Mouse (Mus musculus) embryonic facial prominence, embryonic 14.5 days (tissue): ENCODE data around the gene Map3k20. TPM values are rescaled to one million over a fixed set of nuclear protein-coding genes. Genes with fewer than 3 reads are reported as not detected.

Experiments used
- ATAC-seq: fragments of 200-750 bp; cut with Nextera tagmentation; 2 replicates; pipeline ENCODE4 v1.8.0; 2017; ENCODE audit warnings: low read depth, moderate number of reproducible peaks, moderate TSS enrichment
- DNase-seq: peaks from one replicate; pipeline ENCODE4 v3.0.0-alpha.2; 2015; ENCODE audit warnings: low spot score
- H3K27ac ChIP-seq: fragments of 300-500 bp; sonication (generic); replicated peaks from 2 replicates; pipeline ENCODE4 v1.5.1; 2014; ENCODE audit warnings: low read depth, mild to moderate bottlenecking, low read length, moderate library complexity
- H3K27me3 ChIP-seq: fragments of 300-500 bp; sonication (generic); replicated peaks from 2 replicates; pipeline ENCODE4 v1.6.1; 2014; ENCODE audit warnings: low read length; ENCODE audit not compliant: control insufficient read depth, insufficient read depth
- H3K36me3 ChIP-seq: fragments of 300-500 bp; sonication (generic); 2 replicates; pipeline ENCODE4 v1.6.1; 2014; ENCODE audit warnings: low read length, mixed read lengths; ENCODE audit not compliant: control insufficient read depth, insufficient read depth
- H3K4me1 ChIP-seq: fragments of 300-500 bp; sonication (generic); 2 replicates; pipeline ENCODE4 v1.6.1; 2014; ENCODE audit warnings: antibody characterized with exemption, low read length; ENCODE audit not compliant: control insufficient read depth, insufficient read depth
- H3K4me2 ChIP-seq: fragments of 300-500 bp; sonication (generic); 2 replicates; pipeline ENCODE4 v1.6.1; 2014; ENCODE audit warnings: low read depth, mild to moderate bottlenecking, low read length, moderate library complexity, mixed read lengths
- H3K4me3 ChIP-seq: fragments of 300-500 bp; sonication (generic); 2 replicates; pipeline ENCODE4 v1.5.1; 2014; ENCODE audit warnings: low read depth, mild to moderate bottlenecking, low read length
- H3K9ac ChIP-seq: fragments of 300-500 bp; sonication (generic); 2 replicates; pipeline ENCODE4 v1.6.1; 2014; ENCODE audit warnings: low read depth, mild to moderate bottlenecking, low read length, moderate library complexity, mixed read lengths
- H3K9me3 ChIP-seq: fragments of 300-500 bp; sonication (generic); 2 replicates; pipeline ENCODE4 v1.6.1; 2016; ENCODE audit warnings: low read length; ENCODE audit not compliant: control insufficient read depth
- WGBS: fragments of 180-500 bp; shearing (Covaris S2); extraction: QIAGEN DNeasy Blood & Tissue Kit; methylation state at CpG from one replicate; pipeline ENCODE4 v1.1.7; 2014; 5-methylcytosine and 5-hydroxymethylcytosine counted together
- polyA plus RNA-seq: library from polyadenylated mRNA; unstranded; fragments of >200 nt; fragmentation: Nextera tagmentation; extraction: Ambion mirVana; gene quantifications from 2 replicates; pipeline ENCODE4 v1.2.1, GENCODE M21; 2014

The Map3k20 gene
- polyA plus RNA-seq, 1 experiment from 2014 or later: 22.3 TPM

GRCm38 (mm10) chr2:72366503-72366902, 81.1 kb downstream of the Map3k20 start:
- H3K9ac ChIP-seq: no peak overlapping the region
- H3K4me3 ChIP-seq: no peak overlapping the region
- no peaks in the 10 kb centered on the region for H3K9me3 ChIP-seq
- no peak overlapping the region for H3K4me2 ChIP-seq
- ATAC-seq (no peak), DNase-seq (no peak)
- 0 out of 2 replicates have a peak, but pooled peaks cover 6% of the 10 kb centered on the region for H3K4me1 ChIP-seq
- H3K27me3 ChIP-seq: no peaks in the 10 kb centered on the region
- 69% methylated on average over 5 of the region's 5 CpGs for WGBS
- no peak overlapping the region for H3K27ac ChIP-seq
- peaks cover 4% of the 10 kb centered on the region; the same call in 1 of the 2 replicates for H3K36me3 ChIP-seq

GRCm38 (mm10) chr2:72367850-72368249, 82.4 kb downstream of the Map3k20 start:
- Histone ChIP-seq H3K27me3 (no peaks in the 10 kb centered on the region), H3K4me1 (0 out of 2 replicates have a peak, but pooled peaks cover 6% of the 10 kb centered on the region)
- no peak for ATAC-seq

GRCm38 (mm10) chr2:72369140-72369600, 83.7 kb downstream of the Map3k20 start:
- no peak overlapping the region; the same call in 1 of the 2 replicates for H3K27ac ChIP-seq
- H3K9me3 ChIP-seq: no peaks in the 10 kb centered on the region
- H3K4me2 ChIP-seq: no peak overlapping the region
- H3K9ac ChIP-seq: no peak overlapping the region
- ATAC-seq (no peak), DNase-seq (peak; percentile 32)
- no peaks in the 10 kb centered on the region for H3K27me3 ChIP-seq
- no peak overlapping the region for H3K4me3 ChIP-seq
- 0 out of 2 replicates have a peak, but pooled peaks cover 6% of the 10 kb centered on the region for H3K4me1 ChIP-seq
- peaks cover 4% of the 10 kb centered on the region; the same call in 1 of the 2 replicates for H3K36me3 ChIP-seq
- WGBS: 65% methylated on average over 6 of the region's 6 CpGs

More at GRCm38 (mm10) chr2:72367850-72368249, 82.4 kb downstream of the Map3k20 start:
- Histone ChIP-seq H3K27ac (no peak overlapping the region), H3K36me3 (peaks cover 4% of the 10 kb centered on the region; the same call in 1 of the 2 replicates), H3K9ac (no peak overlapping the region), H3K4me3 (no peak overlapping the region), H3K9me3 (no peaks in the 10 kb centered on the region), H3K4me2 (no peak overlapping the region)
- 97% methylated on average over 5 of the region's 5 CpGs for WGBS
- no peak for DNase-seq

GRCm38 (mm10) chr2:72372136-72372535, 86.7 kb downstream of the Map3k20 start:
- no peak for ATAC-seq
- Histone ChIP-seq H3K9me3 (no peaks in the 10 kb centered on the region), H3K4me3 (no peak overlapping the region), H3K9ac (no peak overlapping the region), H3K27me3 (no peaks in the 10 kb centered on the region), H3K27ac (no peak overlapping the region), H3K4me1 (0 out of 2 replicates have a peak, but pooled peaks cover 6% of the 10 kb centered on the region), H3K36me3 (peaks cover 11% of the 10 kb centered on the region; the same call in 1 of the 2 replicates), H3K4me2 (no peak overlapping the region)
- 80% methylated on average over 13 of the region's 13 CpGs for WGBS
- DNase-seq: peak; percentile 25

- DNase-seq (no peak), ATAC-seq (no peak)
- no peak overlapping the region for H3K4me2 ChIP-seq
- H3K4me1 ChIP-seq: 0 out of 2 replicates have a peak, but pooled peaks cover 3% of the 10 kb centered on the region
- no peak overlapping the region for H3K27ac ChIP-seq
- H3K9ac ChIP-seq: no peak overlapping the region
- WGBS: 68% methylated on average over 3 of the region's 3 CpGs
- no peak overlapping the region for H3K4me3 ChIP-seq
- peaks cover 15% of the 10 kb centered on the region; the same call in 1 of the 2 replicates for H3K36me3 ChIP-seq
- no peaks in the 10 kb centered on the region for H3K9me3 ChIP-seq
- H3K27me3 ChIP-seq: no peaks in the 10 kb centered on the region
Measured at GRCm38 (mm10) chr2:72374076-72374475, 88.6 kb downstream of the Map3k20 start.

GRCm38 (mm10) chr2:72375877-72376276, 90.4 kb downstream of the Map3k20 start:
- ATAC-seq (no peak), DNase-seq (no peak)
- H3K4me1 ChIP-seq: no peaks in the 10 kb centered on the region
- no peak overlapping the region for H3K4me2 ChIP-seq
- no peaks in the 10 kb centered on the region for H3K27me3 ChIP-seq
- H3K27ac ChIP-seq: no peak overlapping the region; the same call in 1 of the 2 replicates
- H3K4me3 ChIP-seq: no peak overlapping the region
- H3K9ac ChIP-seq: no peak overlapping the region
- H3K36me3 ChIP-seq: peaks cover 29% of the 10 kb centered on the region
- 73% methylated on average over 3 of the region's 3 CpGs for WGBS
- no peaks in the 10 kb centered on the region for H3K9me3 ChIP-seq

- no peak for ATAC-seq
- H3K4me2 ChIP-seq: no peak overlapping the region
- no peaks in the 10 kb centered on the region for H3K27me3 ChIP-seq
Measured at GRCm38 (mm10) chr2:72376946-72377345, 91.5 kb downstream of the Map3k20 start.

GRCm38 (mm10) chr2:72379425-72379824, 94.0 kb downstream of the Map3k20 start:
- Histone ChIP-seq H3K4me2 (no peak overlapping the region), H3K36me3 (peaks cover 23% of the 10 kb centered on the region), H3K4me1 (no peaks in the 10 kb centered on the region), H3K4me3 (no peak overlapping the region), H3K27me3 (no peaks in the 10 kb centered on the region), H3K27ac (no peak overlapping the region), H3K9ac (no peak overlapping the region), H3K9me3 (no peaks in the 10 kb centered on the region)
- WGBS: 90% methylated on average over 11 of the region's 11 CpGs
- DNase-seq: no peak
- ATAC-seq: no peak

More at GRCm38 (mm10) chr2:72376946-72377345, 91.5 kb downstream of the Map3k20 start:
- no peaks in the 10 kb centered on the region for H3K9me3 ChIP-seq
- DNase-seq: no peak
- whole genome bisulfite sequencing: 90% methylated on average over 5 of the region's 5 CpGs
- H3K4me1 ChIP-seq: no peaks in the 10 kb centered on the region
- peaks cover 26% of the 10 kb centered on the region for H3K36me3 ChIP-seq
- H3K4me3 ChIP-seq: no peak overlapping the region
- H3K27ac ChIP-seq: no peak overlapping the region
- no peak overlapping the region for H3K9ac ChIP-seq

- no peak overlapping the region for H3K4me2 ChIP-seq
- H3K4me3 ChIP-seq: no peak overlapping the region
- no peaks in the 10 kb centered on the region for H3K27me3 ChIP-seq
- no peak overlapping the region for H3K27ac ChIP-seq
- H3K36me3 ChIP-seq: peaks cover 19% of the 10 kb centered on the region
- H3K9ac ChIP-seq: no peak overlapping the region
- ATAC-seq (no peak), DNase-seq (no peak)
- H3K9me3 ChIP-seq: no peaks in the 10 kb centered on the region
- H3K4me1 ChIP-seq: no peaks in the 10 kb centered on the region
- WGBS: 75% methylated on average over 6 of the region's 6 CpGs
Measured at GRCm38 (mm10) chr2:72382662-72383061, 97.2 kb downstream of the Map3k20 start.
